Mouse (Mus musculus): ENCODE results near the gene Rab8b.
"Not testable (repeated sequence)": the region's sequence is repeated elsewhere in the genome, so short reads cannot be mapped to it uniquely, and the experiment has no call there.

The Rab8b gene

DNA sequence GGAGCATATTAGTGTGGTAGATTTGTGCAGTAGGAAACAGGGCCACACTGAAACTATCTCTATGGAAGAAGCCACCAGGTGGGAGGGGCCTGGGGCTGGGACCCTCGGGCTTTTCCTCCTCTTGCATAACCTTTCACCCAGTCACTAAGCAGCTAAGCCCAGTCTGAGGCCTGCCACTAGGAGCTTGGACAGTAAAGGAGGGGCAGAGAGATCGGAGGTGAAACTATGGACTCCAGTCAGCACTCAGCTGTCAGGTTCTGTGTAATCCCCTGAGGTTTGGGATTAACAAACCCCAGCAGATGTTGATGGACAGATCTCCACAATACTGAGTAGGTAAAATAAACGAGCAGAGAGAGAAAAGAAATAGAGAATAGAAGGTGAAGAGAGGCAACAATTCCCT is 33.1 kb downstream of the Rab8b start:
- DNase-seq: no peak

GRCm38 (mm10) chr9:66884609-66885008 is 34.9 kb downstream of the Rab8b start:
- DNase-seq: no peak

- DNase-seq: no peak
Observed at GRCm38 (mm10) chr9:66883500-66883899, 36.0 kb downstream of the Rab8b start.

DNA sequence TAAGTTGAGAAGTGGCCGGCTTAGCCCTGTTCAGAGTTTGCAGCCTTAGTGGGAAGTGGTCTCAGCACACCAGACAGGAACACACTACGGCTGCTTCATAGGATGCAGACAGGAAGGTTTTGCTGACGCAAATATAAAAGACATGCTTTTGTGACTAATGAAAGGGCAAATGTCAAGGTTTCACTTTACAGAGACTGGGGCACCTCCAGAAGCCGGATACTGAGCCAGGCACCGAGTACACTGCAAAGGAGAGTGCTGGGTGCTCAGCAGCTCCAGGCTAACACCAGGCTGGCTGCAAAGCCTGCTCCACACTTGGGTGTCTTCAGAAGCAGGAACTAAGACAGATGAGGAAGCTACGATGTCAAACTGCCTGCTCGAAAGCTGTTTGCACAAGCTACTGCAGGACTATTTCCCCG is 37.1 kb downstream of the Rab8b start:
- peak; percentile 60 for DNase-seq

DNA sequence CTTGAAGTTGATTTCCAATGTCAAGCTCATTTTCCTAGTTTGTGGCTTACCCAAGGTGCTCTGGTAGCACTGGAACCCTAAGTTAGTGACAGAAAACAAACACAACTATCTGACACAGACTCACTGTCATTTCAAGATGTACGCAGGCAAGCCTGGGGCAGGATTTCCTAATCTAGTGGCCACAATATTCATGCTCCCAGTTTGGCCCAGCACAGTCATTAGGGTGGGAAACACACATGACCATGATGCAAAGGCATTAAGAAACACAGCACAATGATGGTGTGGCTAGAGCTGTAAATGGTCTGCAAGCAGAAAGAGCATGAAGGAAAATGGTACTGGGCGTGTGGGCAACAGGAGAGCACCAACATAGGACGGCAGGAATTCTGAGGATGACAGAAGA is 37.6 kb downstream of the Rab8b start:
- DNase-seq: no peak

GRCm38 (mm10) chr9:66880752-66881151 is 38.7 kb downstream of the Rab8b start:
- DNase-seq: no peak

DNA sequence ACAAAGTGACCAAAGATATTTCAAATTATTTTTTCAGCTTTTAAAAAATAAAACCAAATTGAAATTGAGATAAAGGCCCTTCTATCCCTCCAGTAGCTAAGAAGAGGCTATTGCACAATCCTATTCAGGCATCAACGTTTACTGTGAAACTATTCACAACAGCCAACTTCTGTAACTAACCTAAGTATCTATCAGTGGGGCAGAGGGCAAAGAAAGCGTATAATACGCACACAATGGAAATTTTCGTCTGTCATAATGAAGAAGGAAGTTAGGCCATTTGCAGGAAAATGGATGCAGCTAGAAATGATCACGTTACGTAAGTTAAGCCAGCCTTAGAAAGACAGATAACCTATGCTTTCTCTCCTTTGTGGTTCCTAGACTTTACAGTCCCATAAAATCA is 40.0 kb downstream of the Rab8b start:
- no peak for DNase-seq

- DNase-seq: no peak
Observed at GRCm38 (mm10) chr9:66878899-66879298, 40.6 kb downstream of the Rab8b start.

- DNase-seq: no peak
Observed at GRCm38 (mm10) chr9:66876577-66876976, 42.9 kb downstream of the Rab8b start.

GRCm38 (mm10) chr9:66874297-66874696 is 45.2 kb downstream of the Rab8b start:
- no peak for DNase-seq

- no peak for DNase-seq
Observed at GRCm38 (mm10) chr9:66873531-66873930, 46.0 kb downstream of the Rab8b start.

- DNase-seq: not testable (repeated sequence)
Observed at GRCm38 (mm10) chr9:66873009-66873408, 46.5 kb downstream of the Rab8b start.

DNA sequence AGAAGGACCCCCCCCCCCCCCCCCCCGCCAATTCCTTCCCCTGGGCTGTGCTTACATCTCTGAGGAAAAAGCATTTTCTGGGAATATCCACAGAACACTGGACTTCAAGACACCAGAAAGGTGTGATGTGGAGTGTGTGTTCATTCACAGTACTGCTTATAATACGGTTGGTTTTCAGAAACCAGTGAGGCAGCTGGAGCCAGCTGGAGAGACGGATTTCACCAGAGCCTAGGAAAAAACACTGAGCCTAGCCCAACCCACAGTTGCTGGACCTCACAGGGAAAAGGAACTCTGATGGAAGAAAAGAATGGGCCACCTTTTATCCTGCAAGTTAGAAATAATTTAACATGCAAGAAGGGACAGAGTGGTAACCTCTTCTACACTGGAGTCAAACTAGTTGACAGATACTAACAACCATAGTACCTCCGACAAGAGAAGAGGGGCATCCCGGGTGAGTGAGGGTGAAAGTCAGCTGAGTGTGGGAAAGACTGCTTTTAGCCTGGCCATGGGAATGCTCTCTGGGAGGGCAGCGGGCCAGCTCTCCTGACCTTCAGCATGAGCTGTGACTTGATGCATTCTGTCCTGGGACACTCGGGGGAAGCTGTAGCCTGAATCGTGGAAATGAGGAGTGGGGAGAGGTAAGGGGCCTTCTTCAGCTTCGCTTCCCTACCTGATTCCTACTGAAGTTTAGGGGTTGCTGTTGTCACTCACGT is 47.3 kb downstream of the Rab8b start:
- no peak for DNase-seq

DNA sequence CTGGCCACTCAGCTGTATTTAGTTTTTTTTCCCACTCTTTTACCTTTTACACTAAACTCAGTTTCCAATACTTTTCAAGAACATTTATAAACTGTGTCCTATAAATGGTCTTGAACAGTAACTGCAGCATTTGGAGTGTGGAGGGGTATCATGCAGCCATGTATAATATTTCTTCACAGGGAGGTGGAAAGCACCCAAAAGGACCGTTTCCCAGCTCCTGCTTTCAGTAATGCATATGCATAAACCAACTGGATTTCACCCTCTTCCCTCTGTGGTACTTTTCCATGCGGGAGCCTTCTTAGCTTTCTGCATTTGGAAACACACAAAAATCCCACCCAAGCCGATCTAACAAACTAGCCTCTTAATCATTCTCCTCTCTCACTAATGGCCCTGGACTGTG is 54.8 kb downstream of the Rab8b start:
- no peak for DNase-seq

- no peak for DNase-seq
Observed at GRCm38 (mm10) chr9:66863456-66863855, 56.0 kb downstream of the Rab8b start.

GRCm38 (mm10) chr9:66862202-66862601 is 57.3 kb downstream of the Rab8b start:
- DNase-seq: no peak

GRCm38 (mm10) chr9:66861104-66861767 is 58.3 kb downstream of the Rab8b start:
- DNase-seq: no peak

DNA sequence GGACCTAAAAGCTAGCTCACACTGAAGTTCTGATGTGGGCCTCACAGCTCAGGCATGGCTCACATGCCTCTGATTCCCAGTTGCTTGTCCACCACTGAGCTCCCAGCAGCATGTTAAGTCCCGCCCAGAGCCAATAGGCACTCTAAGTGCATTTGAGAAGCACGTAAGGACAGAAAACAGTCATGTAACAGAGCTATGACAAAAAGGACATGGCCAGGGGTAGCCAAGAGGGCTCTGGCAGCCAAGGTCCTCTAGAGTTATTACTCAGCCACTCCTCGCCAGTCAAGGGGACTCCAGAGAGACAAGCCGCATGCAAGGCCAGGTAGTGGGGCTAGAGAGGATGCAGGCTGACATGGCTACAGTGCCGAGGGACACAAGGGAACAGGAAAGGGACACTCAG is 60.0 kb downstream of the Rab8b start:
- no peak for DNase-seq

DNA sequence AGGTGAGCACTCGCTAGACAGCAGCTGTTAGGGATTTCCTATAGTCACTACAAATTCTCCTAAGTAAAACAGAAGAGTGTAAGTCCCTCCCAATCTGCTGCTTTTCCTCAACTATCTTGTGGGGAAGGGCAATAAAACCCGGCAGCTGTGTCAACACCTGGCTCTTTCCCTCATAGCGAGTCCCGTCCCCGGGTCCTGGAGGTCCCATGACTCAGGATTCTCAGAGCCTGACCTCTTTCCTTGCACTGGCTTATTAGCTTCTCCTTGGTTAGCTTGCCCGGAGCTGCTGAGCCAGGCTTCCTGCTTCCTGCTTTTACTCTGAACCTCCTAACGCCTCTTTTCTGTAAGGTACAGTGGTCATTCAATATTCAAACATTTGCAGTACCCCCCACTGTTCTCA is 63.6 kb downstream of the Rab8b start:
- no peak for DNase-seq

- no peak for DNase-seq
Observed at GRCm38 (mm10) chr9:66852592-66852991, 66.9 kb downstream of the Rab8b start.

GRCm38 (mm10) chr9:66850966-66851365 is 68.5 kb downstream of the Rab8b start:
- DNase-seq: no peak

- DNase-seq: no peak
Observed at GRCm38 (mm10) chr9:66846822-66847221, 72.7 kb downstream of the Rab8b start.

- no peak for DNase-seq
Observed at GRCm38 (mm10) chr9:66835097-66835480, 84.4 kb downstream of the Rab8b start.

DNA sequence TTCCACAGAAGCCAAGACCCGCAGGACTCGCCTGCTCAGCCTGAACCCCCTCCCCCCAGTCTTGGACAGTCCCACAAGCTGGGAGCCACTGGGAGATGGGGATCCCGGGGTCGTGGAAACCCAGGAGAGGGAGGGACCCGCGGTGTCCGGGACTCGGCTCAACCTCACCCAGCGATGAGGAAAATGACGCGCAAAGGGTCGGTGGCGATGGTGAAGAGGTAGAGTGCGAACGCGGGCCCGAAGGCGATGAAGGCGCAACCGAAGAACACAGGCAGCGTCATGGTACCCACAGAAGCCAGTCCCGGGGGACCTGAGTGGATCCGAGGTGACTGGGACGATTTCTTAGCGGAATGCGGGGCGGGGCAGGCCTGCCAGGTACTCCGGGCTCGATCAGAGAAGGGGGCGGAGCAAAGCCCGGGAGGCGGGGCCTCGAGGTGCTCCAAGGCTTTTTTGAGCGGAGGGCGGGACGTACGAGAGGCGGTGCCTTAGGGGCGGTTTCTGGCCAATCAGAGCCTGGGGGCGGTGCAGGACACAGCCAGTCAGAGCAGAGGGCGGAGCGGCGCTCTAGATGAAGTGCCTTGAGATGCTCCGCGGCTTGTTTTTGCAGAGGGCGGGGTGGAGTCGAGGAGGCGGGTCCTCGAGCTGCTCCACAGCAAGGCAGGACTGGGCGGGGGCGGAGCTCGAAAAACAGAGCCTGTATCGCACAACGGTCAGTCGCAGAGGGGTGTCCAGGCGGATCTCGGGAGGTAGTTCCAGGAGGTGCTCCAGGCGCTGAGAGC is 85.0 kb downstream of the Rab8b start, which contains the start of gene Aph1c:
Aph1c (minus strand) TSS at position 409 of the 779 bp plus-strand sequence.
- peak; percentile 100 for DNase-seq
